Mouse (Mus musculus) lung, adult 2 months (tissue): Measurements from ENCODE around the gene Ggps1. TPM values are rescaled to one million over a fixed set of nuclear protein-coding genes. Genes with fewer than 3 reads are reported as not detected.
"Not testable (repeated sequence)": the region's sequence is repeated elsewhere in the genome, so short reads cannot be mapped to it uniquely, and the experiment has no call there.

Experiments
- DNase-seq: peaks from one replicate; pipeline ENCODE4 v3.0.0; 2022
- H3K4me1 ChIP-seq: fragments of 200-500 bp; 2 replicates; pipeline ENCODE4 v1.6.1; 2011; ENCODE audit warnings: low read length; ENCODE audit not compliant: control insufficient read depth, insufficient read depth
- H3K4me3 ChIP-seq: fragments of 200-500 bp; replicated peaks from 2 replicates; pipeline ENCODE3; 2011; ENCODE audit warnings: low read depth, mild to moderate bottlenecking, control low read depth, low read length; ENCODE audit errors: extremely low read depth
- CTCF ChIP-seq: fragments of 200-500 bp; IDR thresholded peaks from 2 replicates; pipeline ENCODE4 v1.5.1; 2011; ENCODE audit warnings: mild to moderate bottlenecking, low read length, control low read depth; ENCODE audit not compliant: insufficient read depth
- POLR2A ChIP-seq: fragments of 200-500 bp; IDR thresholded peaks from 2 replicates; pipeline ENCODE4 v1.6.1; 2011; ENCODE audit warnings: low read depth, mild to moderate bottlenecking, control low read depth, low read length, borderline replicate concordance; ENCODE audit errors: extremely low read depth
- WGBS: fragments of 180-500 bp; shearing (Covaris S2); methylation state at CpG from one replicate; pipeline ENCODE4 v1.1.7; 2018; 5-methylcytosine and 5-hydroxymethylcytosine counted together
- polyA plus RNA-seq: library from polyadenylated mRNA; depleted of rRNA; stranded (reverse); fragments of >200 nt; gene quantifications from 2 replicates; pipeline ENCODE4 v1.2.3, GENCODE M21; 2012

Ggps1 gene
- polyA plus RNA-seq, 1 experiment: 12.0 TPM

- no peak for TF ChIP-seq CTCF
- TF ChIP-seq POLR2A: peak; percentile 78; the same call in 1 of the 2 replicates
- WGBS: under 1% methylated on average over 35 of the region's 35 CpGs
These were observed 23.9 kb downstream of the Ggps1 start, which contains the start of gene Tbce for GRCm38 (mm10) chr13:14039292-14039965. Tbce (minus strand) TSS chr13:14039638.

GRCm38 (mm10) chr13:14038911-14039291, 24.4 kb downstream of the Ggps1 start:
- 1% methylated on average over 8 of the region's 8 CpGs for WGBS

More at GRCm38 (mm10) chr13:14039292-14039965, 23.9 kb downstream of the Ggps1 start, which contains the start of gene Tbce:
- peak within 1 kb of the TSS; percentile 100 for H3K4me3 ChIP-seq
- DNase-seq: peak; percentile 92
- H3K4me1 ChIP-seq: peaks cover 4% of the 10 kb centered on the region

GRCm38 (mm10) chr13:14035875-14036630, 27.2 kb downstream of the Ggps1 start:
- WGBS: 85% methylated on average over 11 of the region's 11 CpGs
- DNase-seq: no peak
- no peak for TF ChIP-seq CTCF
- no peak for TF ChIP-seq POLR2A
- H3K4me1 ChIP-seq: peaks cover 6% of the 10 kb centered on the region
- H3K4me3 ChIP-seq: no peak overlapping the region

More at GRCm38 (mm10) chr13:14038911-14039291, 24.4 kb downstream of the Ggps1 start:
- Histone ChIP-seq H3K4me1 (peaks cover 4% of the 10 kb centered on the region), H3K4me3 (peak overlapping the region; percentile 100)
- no peak for DNase-seq
- no peak for TF ChIP-seq POLR2A
- no peak for TF ChIP-seq CTCF

- 95% methylated on average over 3 of the region's 3 CpGs for WGBS
- not testable (repeated sequence) for H3K4me1 ChIP-seq, H3K4me3 ChIP-seq, DNase-seq
These were observed 27.9 kb downstream of the Ggps1 start for GRCm38 (mm10) chr13:14035352-14035751.

GRCm38 (mm10) chr13:14034073-14034348, 29.3 kb downstream of the Ggps1 start:
- Histone ChIP-seq H3K4me3 (no peak overlapping the region), H3K4me1 (peaks cover 2% of the 10 kb centered on the region; the same call in 1 of the 2 replicates)
- no peak for DNase-seq
- TF ChIP-seq POLR2A: no peak

GRCm38 (mm10) chr13:14033309-14034072, 29.8 kb downstream of the Ggps1 start:
- 76% methylated on average over 5 of the region's 5 CpGs for WGBS
- TF ChIP-seq CTCF: no peak
- no peak for TF ChIP-seq POLR2A
- no peak overlapping the region for H3K4me3 ChIP-seq
- no peak for DNase-seq
- H3K4me1 ChIP-seq: peaks cover 2% of the 10 kb centered on the region; the same call in 1 of the 2 replicates

- no peaks in the 10 kb centered on the region for H3K4me1 ChIP-seq
- 92% methylated on average over 6 of the region's 6 CpGs for WGBS
- TF ChIP-seq POLR2A (no peak), CTCF (no peak)
- DNase-seq: no peak
- no peak overlapping the region for H3K4me3 ChIP-seq
These were observed 37.0 kb downstream of the Ggps1 start for GRCm38 (mm10) chr13:14026154-14026820.

- H3K4me3 ChIP-seq: no peak overlapping the region
- WGBS: 89% methylated on average over 6 of the region's 6 CpGs
- no peak for DNase-seq
- no peaks in the 10 kb centered on the region for H3K4me1 ChIP-seq
- TF ChIP-seq POLR2A: no peak
- TF ChIP-seq CTCF: no peak
These were observed 37.7 kb downstream of the Ggps1 start for GRCm38 (mm10) chr13:14025554-14025953.

GRCm38 (mm10) chr13:14021417-14021816, 41.9 kb downstream of the Ggps1 start:
- H3K4me1 ChIP-seq, H3K4me3 ChIP-seq, DNase-seq: not testable (repeated sequence)
- WGBS: 60% methylated on average over 11 of the region's 12 CpGs
